Mouse (Mus musculus): ENCODE measurements around the gene Erlec1.

The Erlec1 gene

DNA sequence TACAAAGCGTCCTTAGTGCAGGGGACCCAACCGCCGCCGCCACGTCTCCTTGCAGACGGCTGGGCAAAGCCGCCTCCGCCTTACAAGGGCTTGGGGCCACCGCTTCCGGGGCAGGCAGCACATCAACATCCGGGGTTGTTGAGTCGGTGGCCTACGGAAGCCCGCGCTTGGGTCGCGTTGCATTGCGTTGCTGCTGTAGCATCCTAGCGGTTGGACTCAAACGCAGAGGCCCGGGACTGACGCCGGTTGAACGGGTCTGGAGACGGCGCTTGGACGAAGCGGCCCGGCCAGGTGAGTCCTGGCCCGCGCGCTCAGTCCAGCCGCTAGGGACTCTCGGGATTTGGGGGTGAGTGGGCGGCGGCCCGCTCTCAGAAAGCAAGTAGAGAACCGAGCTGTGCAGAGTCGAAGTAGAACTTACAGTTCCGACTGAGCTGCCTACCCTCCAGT, at the start of gene Erlec1:
Gene Erlec1 (minus strand): TSS at position 57 of the 447 bp plus-strand sequence.
- DNase-seq (ENCODE audit: low spot score in 2 of 2) = peak; percentile 90 to 93

DNA sequence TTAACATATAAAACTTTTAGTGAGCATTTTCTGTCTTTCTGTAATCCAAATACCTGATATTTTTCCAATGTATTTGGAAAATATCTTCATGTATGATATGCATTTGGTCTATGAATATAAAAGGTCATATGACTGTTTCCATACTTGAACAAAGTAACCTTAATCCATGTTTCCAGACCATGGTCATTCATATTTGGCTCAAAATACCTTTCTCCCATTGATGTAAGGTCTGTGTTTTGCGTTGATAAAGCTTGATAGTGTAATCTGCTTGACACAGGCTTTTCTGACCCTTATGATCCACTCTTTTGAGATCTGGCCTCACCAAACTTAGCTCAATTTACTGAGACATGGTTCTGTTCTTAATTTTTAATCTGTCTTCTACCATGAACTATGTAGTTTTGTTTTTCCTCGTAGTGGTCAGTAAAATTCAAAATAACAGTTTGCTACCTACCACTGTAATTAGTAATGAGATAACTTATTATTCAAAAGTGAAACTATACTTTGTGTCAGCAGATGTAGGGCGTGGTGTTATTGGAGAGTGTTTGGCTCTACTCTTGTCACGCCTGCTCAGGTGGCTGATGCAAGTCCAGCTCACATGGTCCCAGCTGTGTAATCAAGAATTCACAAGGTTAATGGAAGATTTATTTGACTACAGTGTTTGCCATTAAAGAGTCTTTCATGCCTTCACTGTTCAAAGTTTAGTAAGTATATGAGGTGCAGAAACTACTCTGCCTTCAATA, 47.2 kb upstream of the Erlec1 start:
- no peak for DNase-seq (ENCODE audit: low spot score in 2 of 2)

DNA sequence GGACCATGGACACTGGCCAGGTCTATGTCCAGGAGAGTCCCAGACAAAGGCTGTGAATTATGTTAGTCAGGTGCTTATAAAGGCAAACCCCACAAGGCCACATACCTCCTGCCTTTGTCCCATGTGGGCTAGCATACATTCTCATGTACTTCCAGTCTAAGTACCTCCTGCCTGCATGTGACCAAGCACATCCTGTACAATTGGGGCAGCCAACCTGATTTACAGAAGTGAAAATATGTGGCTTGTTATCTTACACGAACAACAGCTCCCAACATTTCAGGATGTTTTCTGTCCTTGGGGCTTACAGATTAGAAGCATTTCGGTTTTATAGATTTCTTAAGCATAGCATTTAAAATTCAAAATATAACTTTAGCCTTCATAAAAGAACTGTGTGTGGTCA, 45.9 kb upstream of the Erlec1 start:
- DNase-seq (ENCODE audit: low spot score in 2 of 2) = no peak

DNA sequence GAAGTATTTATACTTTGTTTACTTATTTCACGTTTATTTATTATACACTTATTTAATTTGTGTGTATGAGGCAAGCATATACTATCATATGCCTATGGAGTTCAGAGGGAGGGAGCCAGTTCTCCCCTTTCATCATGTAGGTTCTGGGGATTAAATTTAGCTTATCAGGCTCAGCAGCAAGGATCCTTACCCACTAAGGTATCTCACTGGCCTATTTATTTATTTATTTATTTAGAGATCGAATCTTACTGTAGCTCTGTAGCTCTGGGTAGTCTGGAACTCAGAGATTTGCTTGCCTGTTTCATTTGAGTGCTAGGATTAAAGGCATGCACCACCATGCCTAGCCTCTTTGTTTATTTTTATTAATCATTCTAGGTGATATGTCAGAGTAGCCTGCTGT, 44.6 kb upstream of the Erlec1 start:
- no peak for DNase-seq (ENCODE audit: low spot score in 2 of 2)

DNA sequence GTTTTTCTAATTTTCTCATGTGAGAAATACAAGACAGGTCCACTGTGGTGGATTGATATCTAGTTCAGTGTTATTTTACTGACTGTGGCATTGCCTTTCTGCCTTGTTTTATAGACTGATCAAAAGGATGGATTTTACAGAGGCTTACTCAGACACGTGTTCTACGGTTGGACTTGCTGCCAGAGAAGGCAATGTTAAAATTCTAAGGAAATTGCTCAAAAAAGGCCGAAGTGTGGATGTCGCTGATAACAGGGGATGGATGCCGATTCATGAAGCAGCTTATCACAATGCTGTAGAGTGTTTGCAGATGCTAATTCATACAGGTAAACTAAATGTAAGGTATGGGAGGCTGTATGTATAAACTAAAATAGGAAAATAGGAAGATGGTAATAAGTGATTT, 44.1 kb upstream of the Erlec1 start:
- no peak for DNase-seq (ENCODE audit: low spot score in 2 of 2)

DNA sequence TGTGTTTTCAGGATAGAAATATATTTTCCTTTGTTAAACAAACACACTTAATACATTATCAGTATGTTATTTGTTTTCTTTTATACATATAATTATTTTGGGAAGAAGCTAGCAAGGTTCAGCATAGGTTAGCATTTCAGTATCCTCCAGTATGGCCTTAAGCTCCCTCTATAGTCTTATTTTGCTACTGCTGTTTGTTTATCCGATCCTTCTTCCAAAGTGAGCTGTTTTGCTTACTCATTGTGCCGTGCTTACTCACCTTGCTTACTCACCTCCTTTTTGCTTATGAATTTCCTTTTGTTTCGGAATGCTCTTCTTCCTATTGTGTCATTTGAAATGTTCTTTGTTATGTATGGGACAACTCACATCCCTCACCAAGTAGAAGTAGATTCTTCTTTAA, 42.5 kb upstream of the Erlec1 start:
- DNase-seq (ENCODE audit: low spot score in 2 of 2) = no peak

DNA sequence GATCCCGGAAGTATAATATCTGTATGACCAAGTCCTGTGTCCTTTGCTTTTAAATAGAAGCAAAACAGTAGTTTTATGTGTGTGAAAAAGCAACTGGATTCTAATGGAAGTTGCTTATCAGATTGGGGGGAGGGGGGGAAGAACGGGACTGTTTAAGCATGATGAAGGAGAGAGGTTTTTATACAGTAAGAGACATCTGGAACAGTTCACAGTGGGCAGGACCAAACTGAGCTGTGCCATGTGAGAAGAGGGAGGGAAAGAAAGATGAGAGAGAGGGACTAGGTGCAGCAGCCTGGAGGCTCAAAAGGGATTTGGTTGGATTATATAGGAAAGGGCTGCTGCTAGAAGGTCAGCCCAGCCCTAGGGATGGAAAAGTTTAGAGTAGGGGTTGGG, 32.5 kb upstream of the Erlec1 start:
- DNase-seq (ENCODE audit: low spot score in 2 of 2) = no peak

DNA sequence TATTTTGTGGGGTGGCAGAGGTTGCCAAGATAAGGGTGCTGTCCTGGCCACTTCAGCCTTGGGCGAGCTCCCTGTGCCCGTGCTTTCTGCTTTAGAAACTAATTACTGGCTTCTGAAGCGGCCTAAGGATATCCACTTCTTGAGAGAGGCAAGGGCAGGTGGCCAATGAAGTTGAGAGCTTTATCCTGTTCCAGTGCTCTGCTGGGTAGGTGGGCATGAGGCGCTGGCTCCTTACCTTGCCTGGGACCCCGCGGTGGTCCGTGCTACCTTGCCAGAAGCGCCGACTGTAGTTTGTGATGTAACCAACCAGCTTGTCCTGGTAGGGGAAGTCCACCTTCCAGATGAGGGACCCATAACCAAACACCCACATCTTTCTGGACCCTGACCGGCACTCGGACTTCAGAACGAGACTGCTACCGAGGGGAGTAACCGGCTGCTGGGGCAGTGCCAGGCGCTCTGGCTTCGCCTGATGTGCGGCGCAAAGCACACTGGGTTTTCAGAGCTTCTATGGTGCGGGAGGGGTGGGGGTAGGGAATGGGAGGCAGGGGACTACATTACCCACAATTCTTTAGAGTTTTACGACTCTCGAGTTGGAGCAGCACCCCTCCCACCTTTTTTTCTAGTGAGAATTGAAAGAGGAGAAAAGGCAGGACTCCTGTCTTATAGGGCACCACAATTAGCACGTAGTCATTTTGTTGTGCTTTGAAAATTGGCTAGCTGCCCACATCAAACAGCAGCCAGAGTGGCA, 31.9 kb upstream of the Erlec1 start, which contains the start of gene Chac2:
Gene Chac2 (minus strand): TSS at position 474 of the 748 bp plus-strand sequence.
- peak; percentile 87 to 88 for DNase-seq (ENCODE audit: low spot score in 2 of 2)

DNA sequence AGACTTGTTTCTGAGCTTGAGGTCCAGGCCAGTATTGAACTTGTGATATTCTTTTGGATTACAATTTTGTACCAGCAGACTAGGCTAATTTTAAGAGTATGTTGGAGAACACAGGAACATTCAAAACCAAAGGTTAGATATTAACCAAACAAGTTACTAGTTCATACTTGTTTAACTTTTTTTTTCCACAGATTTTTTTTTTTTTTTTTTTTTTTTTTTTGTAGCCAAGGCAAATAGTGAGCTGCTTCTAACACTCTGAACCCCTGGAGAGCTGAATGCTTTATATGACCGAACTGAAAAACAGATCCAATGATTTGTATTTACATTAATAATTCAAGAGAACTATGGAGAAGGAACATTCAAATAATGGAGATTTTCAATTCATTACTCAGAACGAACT, 31.1 kb upstream of the Erlec1 start:
- no peak for DNase-seq (ENCODE audit: low spot score in 2 of 2)

DNA sequence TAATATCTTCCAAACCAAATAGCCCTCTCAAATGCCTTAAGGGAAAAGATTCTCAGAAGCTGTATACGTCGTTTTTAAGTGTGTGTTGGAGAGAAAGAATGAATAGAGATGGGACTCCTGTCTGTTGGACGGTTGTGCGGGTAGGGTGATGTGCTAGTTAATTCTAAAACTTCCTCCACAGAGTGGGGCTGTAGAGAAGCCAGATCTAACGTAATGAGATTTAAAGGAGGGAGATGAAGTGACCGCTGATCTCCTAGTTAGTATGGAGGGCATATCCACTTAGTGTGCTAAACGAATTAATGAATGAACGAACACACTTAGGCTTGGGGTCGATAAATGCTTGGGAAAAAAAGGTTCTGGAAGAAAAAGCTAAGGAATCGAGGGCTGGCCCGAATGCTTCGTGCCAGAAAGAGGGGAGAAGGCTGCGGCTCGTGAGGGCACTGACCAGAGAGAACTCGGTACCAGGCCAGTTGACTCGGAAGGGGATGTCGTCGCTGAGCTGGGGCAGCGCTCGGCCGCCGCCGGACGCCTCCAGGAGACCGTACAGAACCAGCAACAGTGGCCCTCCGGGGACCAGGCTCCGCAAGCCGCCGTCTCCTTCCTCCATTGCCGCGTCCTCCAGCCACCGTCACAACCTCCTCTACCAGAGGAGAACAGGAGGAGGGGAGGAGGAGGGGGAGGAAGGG, 523 bp downstream of the Erlec1 start:
- DNase-seq (ENCODE audit: low spot score in 2 of 2) = peak; percentile 23 to 34

DNA sequence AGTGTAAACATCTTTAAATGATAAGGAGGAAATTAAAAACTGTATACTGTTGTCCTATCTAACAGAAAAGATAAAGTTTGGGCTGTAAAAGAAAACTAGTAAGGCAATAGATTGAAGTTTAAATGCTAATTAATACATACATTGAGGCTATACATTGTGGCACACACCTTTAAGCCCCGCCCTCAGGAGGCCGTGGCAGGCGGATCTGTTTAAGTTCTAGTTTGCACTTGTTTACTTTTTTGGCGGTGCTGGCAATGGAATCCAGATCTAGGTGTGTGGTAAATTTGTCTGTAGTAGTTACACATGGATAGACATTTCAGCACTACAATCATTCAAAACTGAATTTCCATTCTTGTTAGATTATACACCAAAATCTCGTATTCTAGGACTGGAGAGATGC, 1.3 kb downstream of the Erlec1 start:
- DNase-seq (ENCODE audit: low spot score in 2 of 2) = no peak

DNA sequence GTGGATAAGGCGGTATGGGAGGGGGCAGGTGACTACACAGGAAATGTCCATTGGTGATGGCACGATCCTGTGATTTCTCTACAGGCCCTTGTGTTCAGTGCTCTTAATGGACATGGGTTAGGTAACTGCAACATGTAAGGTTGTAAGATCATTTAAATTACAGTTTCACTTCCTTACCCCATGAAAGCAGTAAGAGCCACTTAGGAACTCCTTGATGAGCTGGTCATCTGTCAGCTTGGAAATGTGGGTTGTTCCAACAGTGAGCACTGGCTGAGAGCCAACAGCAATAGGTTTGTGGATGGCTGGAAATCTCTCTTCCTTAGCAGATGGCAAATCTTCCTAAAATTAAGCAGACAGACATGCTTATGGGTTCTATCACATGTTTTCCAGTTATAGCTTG, 10.6 kb downstream of the Erlec1 start:
- no peak for DNase-seq (ENCODE audit: low spot score in 2 of 2)

DNA sequence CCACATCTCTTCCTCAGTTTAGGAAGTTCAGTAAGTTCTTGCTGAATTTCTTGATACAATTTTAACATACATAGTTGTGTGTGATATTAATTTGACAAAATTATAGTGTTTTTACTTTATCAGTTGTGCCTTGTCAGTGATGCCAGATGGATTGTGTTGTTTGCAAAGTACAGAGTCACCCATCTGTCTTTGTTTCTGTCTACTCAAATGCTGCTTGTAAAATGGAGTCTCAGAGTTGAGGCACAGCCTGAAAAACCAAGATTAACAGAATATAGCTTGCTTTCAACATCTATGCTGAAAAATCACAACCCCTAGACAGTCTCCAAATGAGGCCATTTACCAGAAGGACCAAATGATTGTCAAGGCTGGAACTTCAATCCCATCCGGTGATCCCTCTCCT, 25.6 kb downstream of the Erlec1 start:
- no peak for DNase-seq (ENCODE audit: low spot score in 2 of 2)

DNA sequence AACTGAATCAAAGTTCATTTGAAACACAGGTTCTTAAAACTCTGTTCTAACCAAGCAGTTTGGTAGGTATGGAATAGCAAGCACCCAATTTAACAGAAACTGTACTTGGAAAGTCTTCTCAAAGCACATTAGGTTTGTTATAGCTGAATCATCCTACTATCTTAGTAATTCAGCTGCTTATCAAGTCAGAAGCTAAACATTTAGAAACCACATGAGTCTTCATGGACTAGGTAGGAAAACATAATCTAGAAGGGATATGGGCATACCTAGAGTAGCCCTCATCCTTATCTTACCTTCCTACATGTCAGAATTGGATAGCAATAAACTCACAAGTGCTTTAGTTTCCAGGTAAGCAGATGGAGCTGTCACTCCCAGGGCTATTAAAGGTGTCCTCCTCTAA, 26.1 kb downstream of the Erlec1 start:
- no peak for DNase-seq (ENCODE audit: low spot score in 2 of 2)

DNA sequence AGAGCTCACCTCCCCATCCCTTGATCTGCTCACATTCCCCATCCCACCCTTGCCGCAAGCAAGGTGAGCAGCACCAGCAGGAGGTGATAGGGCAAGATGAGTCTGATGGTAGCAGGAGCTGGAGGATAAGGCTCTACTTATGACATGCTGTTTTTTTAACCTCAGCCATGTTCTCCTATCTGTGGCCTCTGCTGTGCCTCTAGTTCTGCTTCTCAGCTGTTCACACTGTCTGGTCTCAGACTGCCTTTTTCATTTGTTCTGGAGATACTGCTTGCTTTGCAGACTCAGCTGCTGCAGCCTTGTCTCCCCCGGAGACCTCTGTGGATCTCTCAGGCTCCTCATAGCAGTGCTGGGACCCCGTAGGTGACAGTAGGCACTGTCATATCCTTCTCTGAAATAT, 30.9 kb downstream of the Erlec1 start:
- DNase-seq (ENCODE audit: low spot score in 2 of 2) = no peak

DNA sequence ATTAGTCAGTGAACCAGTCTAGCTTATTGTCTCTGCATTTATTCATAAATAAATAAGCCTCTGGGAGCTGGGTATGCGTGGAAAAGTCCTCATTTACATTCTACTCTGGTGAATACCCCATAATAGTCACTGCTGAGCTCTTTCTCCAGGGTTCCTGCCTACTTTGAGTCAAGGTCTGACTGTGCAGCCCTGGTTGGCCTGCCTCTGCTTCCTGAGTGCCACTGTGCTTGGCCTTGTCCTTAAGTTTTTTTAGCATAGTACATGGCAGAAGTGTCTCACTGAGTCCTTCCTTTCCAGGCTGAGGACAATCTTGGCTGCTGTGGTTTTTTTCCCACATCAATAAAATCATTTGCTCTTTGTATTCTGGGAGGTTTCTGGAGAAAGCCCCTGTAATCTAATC, 33.5 kb downstream of the Erlec1 start:
- no peak for DNase-seq (ENCODE audit: low spot score in 2 of 2)

DNA sequence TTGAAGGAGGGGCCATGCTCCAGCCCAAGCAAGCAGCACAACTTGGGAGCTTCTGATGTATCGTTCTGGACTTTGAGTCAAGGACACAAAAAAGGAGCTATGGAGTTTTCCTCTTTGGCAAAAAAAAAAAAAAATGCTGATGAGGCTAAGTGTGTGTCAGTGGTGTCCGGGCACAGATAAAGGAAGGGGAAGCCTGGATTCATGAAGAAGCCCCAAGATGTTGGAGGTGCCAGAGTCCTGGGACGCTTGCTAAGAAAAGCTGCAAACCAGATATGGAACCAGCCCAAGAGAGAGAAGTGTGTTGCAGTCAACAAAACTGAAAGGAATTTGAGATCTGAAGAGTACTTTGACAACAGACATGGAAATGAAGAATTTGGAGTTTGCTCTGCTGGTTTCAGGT, 41.8 kb downstream of the Erlec1 start:
- no peak for DNase-seq (ENCODE audit: low spot score in 2 of 2)

DNA sequence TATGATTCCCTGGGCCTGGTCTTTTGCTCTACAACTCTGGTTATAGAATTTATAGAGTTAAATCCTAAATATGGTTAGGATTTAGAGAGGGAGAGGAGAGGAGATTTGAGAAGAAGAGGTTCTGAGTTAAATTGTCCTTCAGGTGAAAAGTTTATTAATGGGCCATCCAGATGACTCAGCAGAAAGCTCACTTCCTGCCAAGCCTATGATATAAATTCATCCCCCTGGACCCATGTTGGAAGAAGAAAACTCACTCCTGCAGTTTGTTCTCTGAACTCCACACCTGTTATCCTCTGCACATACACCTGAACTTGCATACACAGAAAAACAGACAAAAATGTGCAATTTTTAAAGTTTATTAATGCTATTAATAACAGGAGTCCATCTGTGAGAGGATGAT, 54.8 kb downstream of the Erlec1 start:
- DNase-seq (ENCODE audit: low spot score in 2 of 2) = no peak

DNA sequence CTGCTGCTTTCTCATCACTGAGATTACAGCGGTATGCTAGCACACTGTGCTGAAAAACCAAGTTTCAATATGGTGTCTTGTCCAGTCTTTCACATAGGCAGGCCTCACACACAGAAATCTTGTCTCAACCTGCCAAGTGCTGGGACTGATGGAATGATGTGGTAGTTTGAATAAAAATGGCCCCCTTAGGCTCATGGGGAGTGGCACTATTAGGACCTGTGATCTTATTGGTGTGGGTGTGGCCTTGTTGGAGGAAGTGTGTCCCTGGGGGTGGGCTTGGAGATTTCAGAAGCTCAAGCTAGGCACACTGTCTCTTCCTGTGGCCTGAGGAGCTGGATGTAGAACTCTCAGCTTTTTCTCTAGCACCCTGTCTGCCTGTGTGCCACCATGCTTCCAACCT, 57.9 kb downstream of the Erlec1 start:
- DNase-seq (ENCODE audit: low spot score in 2 of 2) = no peak

DNA sequence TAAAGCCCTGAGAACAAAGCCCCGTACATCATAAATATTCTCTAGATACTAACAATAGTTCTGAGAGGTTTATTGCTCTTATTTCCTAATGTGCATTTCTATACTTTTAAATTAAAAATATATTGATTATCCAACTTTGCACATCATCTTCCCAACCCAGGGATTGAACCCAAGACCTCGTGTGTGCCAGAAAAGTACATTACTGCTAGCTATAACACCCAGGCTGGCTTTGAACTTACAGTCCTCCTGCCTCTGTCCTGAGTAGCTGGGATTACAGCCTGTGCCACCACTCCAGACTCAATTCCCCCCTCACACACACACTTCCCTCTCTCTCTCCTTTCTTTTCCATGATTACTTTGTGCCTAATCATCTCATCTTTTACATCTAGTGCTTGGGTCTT, 66.0 kb downstream of the Erlec1 start:
- DNase-seq (ENCODE audit: low spot score in 2 of 2) = no peak

DNA sequence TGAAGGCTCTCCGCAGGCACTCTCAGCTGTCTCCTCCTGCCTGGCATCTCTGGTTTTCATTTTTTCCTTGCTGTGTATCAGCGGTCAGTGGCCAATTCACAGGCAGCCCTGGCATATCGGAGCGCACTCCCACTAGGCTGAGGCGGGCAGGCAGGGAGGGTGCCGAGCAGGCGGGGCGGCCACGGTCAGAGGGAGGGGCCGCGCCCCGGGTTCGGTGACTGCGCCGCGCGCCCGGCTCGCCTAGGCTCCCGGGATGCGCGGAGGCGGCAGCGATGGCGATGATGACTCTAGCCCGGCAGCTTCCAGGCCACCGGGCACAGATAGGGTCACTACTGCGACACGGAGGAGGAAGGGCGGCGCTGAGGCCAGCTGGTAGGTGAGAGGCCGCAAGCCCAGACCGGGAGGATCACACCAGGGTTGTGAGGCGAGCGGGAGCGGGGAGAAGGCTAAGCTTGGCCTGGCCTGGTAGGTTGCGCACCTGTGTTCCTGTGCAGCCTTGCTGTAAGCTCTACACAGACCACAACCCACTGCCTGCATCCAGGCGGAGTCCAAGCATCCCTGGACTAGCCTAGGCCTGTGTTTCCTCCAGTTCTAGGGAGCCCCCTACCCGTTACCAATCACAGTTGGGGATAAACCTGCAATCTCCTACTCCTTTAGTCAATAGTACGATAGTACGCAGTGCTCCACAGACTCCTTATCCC, 68.8 kb downstream of the Erlec1 start, which contains the start of the genes Gpr75 and Asb3:
Gene Gpr75 (plus strand): TSS at position 188 of the 701 bp plus-strand sequence.
Gene Asb3 (plus strand): TSS at position 246 of the 701 bp plus-strand sequence.
- peak; percentile 74 to 77 for DNase-seq (ENCODE audit: low spot score in 2 of 2)
